Mouse (Mus musculus) liver, embryonic 11.5 days (tissue): ENCODE data around the gene Ssbp3. TPM values are rescaled to one million over a fixed set of nuclear protein-coding genes. Genes with fewer than 3 reads are reported as not detected.

Experiments
- ATAC-seq: fragments of 200-750 bp; cut with Nextera tagmentation; replicated peaks from 2 replicates; pipeline ENCODE4 v1.8.0; 2017; ENCODE audit warnings: moderate number of reproducible peaks, mild to moderate bottlenecking, moderate TSS enrichment, moderate library complexity; ENCODE audit not compliant: low FRiP score
- DNase-seq: peaks from one replicate; pipeline ENCODE4 v3.0.0-alpha.2; 2017; ENCODE audit warnings: low spot score
- H3K27ac ChIP-seq: fragments of 300-500 bp; sonication (generic); 2 replicates; pipeline ENCODE4 v1.5.1; 2014; ENCODE audit warnings: mild to moderate bottlenecking, low read depth, low read length, control low read depth
- H3K27me3 ChIP-seq: fragments of 300-500 bp; sonication (generic); replicated peaks from 2 replicates; pipeline ENCODE4 v1.6.1; 2014; ENCODE audit warnings: low read length, mixed read lengths; ENCODE audit not compliant: control insufficient read depth, insufficient read depth
- H3K36me3 ChIP-seq: fragments of 300-500 bp; sonication (generic); 2 replicates; pipeline ENCODE4 v1.6.1; 2014; ENCODE audit warnings: mild to moderate bottlenecking, low read length, moderate library complexity, mixed read lengths; ENCODE audit not compliant: control insufficient read depth, insufficient read depth
- H3K4me1 ChIP-seq: fragments of 300-500 bp; sonication (generic); replicated peaks from 2 replicates; pipeline ENCODE4 v1.6.1; 2014; ENCODE audit warnings: low read length, mixed read lengths; ENCODE audit not compliant: control insufficient read depth, insufficient read depth
- H3K4me2 ChIP-seq: fragments of 300-500 bp; sonication (generic); 2 replicates; pipeline ENCODE4 v1.6.1; 2014; ENCODE audit warnings: mild to moderate bottlenecking, control low read depth, moderate library complexity
- H3K4me3 ChIP-seq: fragments of 300-500 bp; sonication (generic); 2 replicates; pipeline ENCODE4 v1.5.1; 2014; ENCODE audit warnings: low read depth, low read length, control low read depth
- H3K9ac ChIP-seq: fragments of 300-500 bp; sonication (generic); 2 replicates; pipeline ENCODE4 v1.6.1; 2014; ENCODE audit warnings: low read depth, low read length, control low read depth
- H3K9me3 ChIP-seq: fragments of 300-500 bp; sonication (generic); 2 replicates; pipeline ENCODE4 v1.6.1; 2016; ENCODE audit warnings: low read length, inconsistent platforms, mixed read lengths; ENCODE audit not compliant: control insufficient read depth
- WGBS: fragments of 180-500 bp; shearing (Covaris S2); extraction: QIAGEN DNeasy Blood & Tissue Kit; methylation state at CpG from one replicate; pipeline ENCODE4 v1.1.7; 2014; 5-methylcytosine and 5-hydroxymethylcytosine counted together
- polyA plus RNA-seq: library from polyadenylated mRNA; unstranded; fragments of >200 nt; fragmentation: Nextera tagmentation; extraction: Ambion mirVana; gene quantifications from 2 replicates; pipeline ENCODE4 v1.2.1, GENCODE M21; 2014

Ssbp3 gene
- polyA plus RNA-seq, 1 experiment from 2014 or later: 89.0 TPM

DNA sequence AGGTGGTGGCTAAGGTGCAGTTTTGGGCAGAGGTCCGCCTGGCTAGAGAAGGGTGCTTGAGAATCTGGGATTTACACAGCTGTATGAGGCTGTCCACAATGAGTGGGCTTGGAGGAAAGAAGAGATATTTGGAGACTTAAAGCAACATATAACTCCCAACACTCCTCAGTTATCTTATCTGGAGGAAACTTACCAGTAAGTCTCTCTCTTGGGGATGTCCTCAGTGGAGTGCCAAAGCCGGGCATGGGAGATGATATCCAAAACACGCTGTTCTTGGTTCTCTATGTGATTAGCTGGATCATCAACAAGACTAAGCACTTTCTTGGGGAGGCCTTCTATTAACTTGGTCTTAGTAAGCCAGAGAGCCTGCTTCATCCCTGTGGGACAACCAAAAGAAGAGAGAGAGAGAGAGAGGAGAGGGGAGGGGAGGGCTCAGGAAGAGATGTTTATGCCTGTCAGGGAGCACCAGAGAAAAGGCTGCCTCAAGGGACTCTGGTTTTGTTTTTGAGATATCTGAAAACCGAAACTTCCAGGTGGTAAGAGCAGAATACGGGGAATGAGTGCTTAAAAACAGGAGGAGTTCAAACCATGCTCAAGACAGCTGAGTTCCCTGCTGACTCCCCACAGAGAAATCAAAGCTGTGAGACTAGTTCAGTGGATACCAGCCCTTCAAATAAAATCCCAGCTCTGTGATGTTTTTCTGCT is 154.0 kb downstream of the Ssbp3 start:
- H3K27me3 ChIP-seq: no peaks in the 10 kb centered on the region
- ATAC-seq (no peak), DNase-seq (no peak)
- no peaks in the 10 kb centered on the region for H3K9me3 ChIP-seq
- peaks cover 12% of the 10 kb centered on the region for H3K4me1 ChIP-seq
- no peak overlapping the region for H3K4me3 ChIP-seq
- H3K9ac ChIP-seq: no peak overlapping the region
- H3K4me2 ChIP-seq: no peak overlapping the region
- peaks cover 32% of the 10 kb centered on the region; the same call in 1 of the 2 replicates for H3K36me3 ChIP-seq
- WGBS: 74% methylated on average over 5 of the region's 5 CpGs
- H3K27ac ChIP-seq: no peak overlapping the region

DNA sequence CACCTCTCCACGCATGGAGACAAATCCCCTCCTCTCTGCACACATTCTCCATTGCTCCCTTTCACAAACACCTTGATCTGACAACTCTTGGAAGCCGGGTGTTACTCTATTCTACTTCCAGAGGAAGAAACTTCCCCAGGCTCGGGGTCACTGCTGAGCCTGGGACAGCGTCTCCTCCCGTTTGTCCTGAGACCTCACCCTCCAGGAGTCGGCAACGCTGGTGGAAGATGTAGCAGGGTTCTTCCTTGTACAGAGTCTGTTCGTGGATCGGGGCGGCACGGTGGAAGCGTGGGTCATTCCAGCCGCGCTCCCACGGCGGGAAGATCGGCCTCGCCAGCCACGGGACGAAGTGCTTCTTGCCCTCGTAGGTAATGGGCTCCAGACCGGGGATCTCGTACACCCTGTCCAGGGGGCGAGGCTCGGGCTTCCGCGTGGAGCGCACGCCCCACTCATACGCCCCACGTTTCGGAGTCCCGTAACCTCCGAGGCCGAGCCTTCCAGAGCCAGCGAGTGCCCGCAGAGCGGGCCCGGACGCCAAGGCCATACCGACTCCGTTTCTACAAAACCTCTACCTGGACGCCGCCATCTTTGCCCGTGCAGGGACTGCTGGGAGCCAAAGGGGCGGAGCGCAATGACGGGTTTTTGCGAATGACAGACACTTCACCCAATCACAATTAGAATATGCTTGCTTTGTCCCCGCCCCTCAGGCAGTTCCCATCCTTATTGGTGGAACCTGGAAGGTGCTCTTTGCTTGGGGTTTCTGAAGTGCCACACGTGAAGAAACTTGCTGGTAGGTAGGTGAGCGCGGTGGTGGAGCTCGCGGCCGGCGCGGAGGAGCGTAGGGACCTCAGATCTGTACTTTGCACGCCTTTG is 156.0 kb downstream of the Ssbp3 start, which contains the start of the genes Mrpl37 and Cyb5rl:
Gene Mrpl37, minus strand, starts transcription at position 617 of the 873 bp plus-strand sequence.
Gene Cyb5rl, plus strand, starts transcription at position 737 of the 873 bp plus-strand sequence.
- Histone ChIP-seq H3K36me3 (peaks cover 16% of the 10 kb centered on the region; the same call in 1 of the 2 replicates), H3K27ac (peak within 1 kb of the TSS; percentile 22; the same call in 1 of the 2 replicates), H3K4me3 (peak within 1 kb of the TSS; percentile 77), H3K9me3 (no peaks in the 10 kb centered on the region), H3K4me2 (peak within 1 kb of the TSS; percentile 99), H3K27me3 (no peaks in the 10 kb centered on the region), H3K9ac (peak within 1 kb of the TSS; percentile 78), H3K4me1 (peaks cover 12% of the 10 kb centered on the region)
- ATAC-seq (peak; percentile 97), DNase-seq (peak; percentile 94)
- under 1% methylated on average over 60 of the region's 60 CpGs for WGBS

GRCm38 (mm10) chr4:107067151-107067840 is 156.8 kb downstream of the Ssbp3 start:
- peak overlapping the region; percentile 77 for H3K4me3 ChIP-seq
- no peak for DNase-seq
- H3K4me2 ChIP-seq: peak overlapping the region; percentile 99
- H3K27me3 ChIP-seq: no peaks in the 10 kb centered on the region
- WGBS: 5% methylated on average over 33 of the region's 33 CpGs
- ATAC-seq: peak; percentile 32
- peak overlapping the region; percentile 22; the same call in 1 of the 2 replicates for H3K27ac ChIP-seq
- H3K9ac ChIP-seq: peak overlapping the region; percentile 72
- peaks cover 12% of the 10 kb centered on the region; the same call in 1 of the 2 replicates for H3K36me3 ChIP-seq
- no peaks in the 10 kb centered on the region for H3K9me3 ChIP-seq
- peaks cover 12% of the 10 kb centered on the region for H3K4me1 ChIP-seq

DNA sequence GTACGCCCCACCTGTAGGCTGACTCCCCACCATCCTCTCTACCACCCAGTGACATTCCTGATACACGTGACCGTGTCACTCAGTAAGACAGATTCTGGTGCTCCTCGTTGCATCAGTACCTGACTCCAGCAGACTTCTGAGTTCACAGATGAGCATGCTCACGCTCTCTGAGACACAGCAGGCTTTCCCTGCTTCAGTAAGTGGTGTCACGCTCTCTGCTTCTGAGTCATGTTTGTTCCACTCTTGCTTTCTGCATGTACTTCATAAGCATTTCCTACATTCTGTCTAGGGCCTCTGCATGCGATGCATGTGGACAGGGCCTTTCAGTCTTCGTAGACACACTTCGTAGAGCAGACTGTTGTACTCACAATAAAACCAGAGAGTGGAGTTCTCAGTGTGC is 161.8 kb downstream of the Ssbp3 start:
- 85% methylated on average over 9 of the region's 9 CpGs for WGBS
- H3K4me2 ChIP-seq: no peak overlapping the region
- no peak for ATAC-seq
- H3K27ac ChIP-seq: no peak overlapping the region
- peaks cover 6% of the 10 kb centered on the region for H3K4me1 ChIP-seq
- H3K9ac ChIP-seq: no peak overlapping the region
- no peaks in the 10 kb centered on the region for H3K36me3 ChIP-seq
- no peaks in the 10 kb centered on the region for H3K27me3 ChIP-seq
- H3K4me3 ChIP-seq: no peak overlapping the region
- no peak for DNase-seq
- H3K9me3 ChIP-seq: no peaks in the 10 kb centered on the region

DNA sequence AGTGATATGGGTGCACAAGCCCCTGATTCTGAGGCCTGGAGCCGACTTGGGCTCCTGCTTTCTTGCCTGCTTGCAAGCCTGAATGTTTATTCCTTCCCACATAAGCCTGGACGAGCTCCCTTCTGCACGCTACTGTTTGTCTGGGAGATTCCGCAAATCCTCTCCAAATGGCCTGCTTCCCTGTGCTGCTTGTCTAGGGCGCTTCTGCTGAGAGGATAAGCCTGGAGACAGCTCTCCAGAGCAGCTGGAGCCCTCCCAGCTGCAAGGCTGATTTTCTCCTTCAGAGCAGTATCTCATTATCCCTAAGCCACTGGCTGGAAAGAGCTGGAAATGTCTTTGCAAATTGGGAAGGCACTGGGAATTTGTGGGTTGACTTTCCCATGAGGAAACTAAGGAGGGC is 165.0 kb downstream of the Ssbp3 start:
- H3K4me3 ChIP-seq: no peak overlapping the region
- ATAC-seq: no peak
- H3K4me1 ChIP-seq: no peaks in the 10 kb centered on the region
- no peak overlapping the region for H3K4me2 ChIP-seq
- no peaks in the 10 kb centered on the region for H3K9me3 ChIP-seq
- WGBS: 75% methylated on average over 5 of the region's 5 CpGs
- no peaks in the 10 kb centered on the region for H3K36me3 ChIP-seq
- no peak overlapping the region; the same call in 1 of the 2 replicates for H3K9ac ChIP-seq
- no peak overlapping the region for H3K27ac ChIP-seq
- no peaks in the 10 kb centered on the region for H3K27me3 ChIP-seq
- DNase-seq: no peak

DNA sequence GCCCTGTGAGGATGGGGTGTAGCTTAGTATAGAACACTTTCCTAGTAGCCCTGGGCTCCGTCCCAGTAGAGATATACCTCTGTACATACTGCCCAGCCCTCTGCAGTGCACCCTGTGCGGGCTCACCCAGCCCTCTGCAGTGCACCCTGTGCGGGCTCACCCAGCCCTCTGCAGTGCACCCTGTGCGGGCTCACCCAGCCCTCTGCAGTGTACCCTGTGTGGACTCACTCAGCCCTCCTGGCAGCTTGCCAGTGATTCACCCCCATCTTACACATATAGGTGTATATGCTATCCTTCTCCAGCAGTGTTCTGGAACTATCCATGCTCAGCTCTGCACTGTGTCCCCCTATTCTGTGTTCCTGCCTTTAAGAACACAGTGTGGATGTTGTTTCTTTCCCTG is 168.4 kb downstream of the Ssbp3 start:
- WGBS: 84% methylated on average over 4 of the region's 4 CpGs
- H3K9ac ChIP-seq: no peak overlapping the region

GRCm38 (mm10) chr4:107079716-107080115 is 169.2 kb downstream of the Ssbp3 start:
- no peak overlapping the region for H3K4me2 ChIP-seq
- no peaks in the 10 kb centered on the region for H3K9me3 ChIP-seq
- H3K4me1 ChIP-seq: no peaks in the 10 kb centered on the region
- H3K4me3 ChIP-seq: no peak overlapping the region
- no peaks in the 10 kb centered on the region for H3K36me3 ChIP-seq
- no peak overlapping the region for H3K9ac ChIP-seq
- H3K27ac ChIP-seq: no peak overlapping the region
- ATAC-seq (no peak), DNase-seq (no peak)
- no peaks in the 10 kb centered on the region for H3K27me3 ChIP-seq

More for the DNA sequence above, 168.4 kb downstream of the Ssbp3 start:
- no peak for ATAC-seq
- Histone ChIP-seq H3K27ac (no peak overlapping the region), H3K36me3 (no peaks in the 10 kb centered on the region), H3K27me3 (no peaks in the 10 kb centered on the region), H3K4me2 (no peak overlapping the region), H3K4me1 (no peaks in the 10 kb centered on the region), H3K9me3 (no peaks in the 10 kb centered on the region), H3K4me3 (no peak overlapping the region)
- no peak for DNase-seq

DNA sequence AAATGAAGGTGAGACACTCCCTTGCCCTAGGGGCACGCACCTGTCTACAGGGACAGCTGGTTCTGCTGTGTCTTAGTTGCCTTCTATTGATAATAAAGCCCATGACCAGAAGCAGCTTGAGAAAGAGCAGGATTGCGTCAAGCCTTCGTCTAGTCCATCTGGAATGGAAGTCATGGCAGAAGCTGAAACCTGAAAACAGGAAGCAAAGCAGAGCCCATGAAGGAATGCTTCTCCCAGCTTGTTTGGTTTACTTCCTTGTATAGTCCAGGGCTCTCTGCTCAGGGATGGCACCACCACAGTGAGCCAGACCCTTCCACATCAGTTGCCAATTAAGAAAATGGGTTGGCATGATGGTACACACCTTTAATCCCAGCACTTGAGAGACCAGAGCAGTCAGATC is 171.7 kb downstream of the Ssbp3 start:
- Histone ChIP-seq H3K9me3 (no peaks in the 10 kb centered on the region), H3K4me2 (no peak overlapping the region), H3K36me3 (no peaks in the 10 kb centered on the region), H3K4me1 (no peaks in the 10 kb centered on the region), H3K4me3 (no peak overlapping the region), H3K9ac (no peak overlapping the region), H3K27me3 (no peaks in the 10 kb centered on the region), H3K27ac (no peak overlapping the region)
- 79% methylated on average over 3 of the region's 3 CpGs for WGBS
- no peak for DNase-seq
- ATAC-seq: no peak
